26 mouse cellular contexts compared by ENCODE assay signal in genomic region chr13:72355821-72356220, GRCm38 (mm10).
DNase-seq lines count a peak whose midpoint lies in the region; ATAC-seq and TF ChIP-seq lines count a peak whose summit lies in the region.
"Had no signal": no experiment of that assay in that cellular context is flagged by ENCODE, and none has a peak within 500 bp of the region (broad histone marks: within the 10 kb centered on the region; RNA-seq: fewer than 3 reads in every experiment).

No protein-coding gene starts in this region.

- H3K9ac ChIP-seq in kidney, embryonic 14.5 days (ENCODE audit: low read depth, low read length) = no peak overlapping the region
- no peak overlapping the region for H3K9ac ChIP-seq in kidney, embryonic 15.5 days
- no peak overlapping the region for H3K9ac ChIP-seq in hindbrain, postnatal 0 days (replicated peaks; ENCODE audit: low read length)
- H3K9ac ChIP-seq: embryonic facial prominence, embryonic 12.5 days; embryonic facial prominence, embryonic 15.5 days; forebrain, postnatal 0 days; hindbrain, embryonic 12.5 days; hindbrain, embryonic 15.5 days had no signal

- H3K36me3 ChIP-seq in kidney, embryonic 14.5 days (ENCODE audit: control insufficient read depth, insufficient read depth, low read length) = no peaks in the 10 kb centered on the region
- no peaks in the 10 kb centered on the region for H3K36me3 ChIP-seq in kidney, embryonic 15.5 days
- no peaks in the 10 kb centered on the region for H3K36me3 ChIP-seq in hindbrain, postnatal 0 days (ENCODE audit: insufficient read depth, low read length)
- H3K36me3 ChIP-seq: embryonic facial prominence, embryonic 12.5 days; embryonic facial prominence, embryonic 15.5 days; G1E; hindbrain, embryonic 12.5 days; hindbrain, embryonic 15.5 days had no signal

- H3K4me2 ChIP-seq in kidney, embryonic 14.5 days (replicated peaks; ENCODE audit: low read depth, low read length) = no peak overlapping the region
- no peak overlapping the region for H3K4me2 ChIP-seq in kidney, embryonic 15.5 days
- no peak overlapping the region for H3K4me2 ChIP-seq in hindbrain, postnatal 0 days (ENCODE audit: low read depth, low read length)
- H3K4me2 ChIP-seq: embryonic facial prominence, embryonic 12.5 days; embryonic facial prominence, embryonic 15.5 days; heart, embryonic 11.5 days; hindbrain, embryonic 12.5 days; hindbrain, embryonic 15.5 days had no signal

- in situ Hi-C loops in Patski (cut with MboI; ENCODE audit: low pct_unique_long_range_greater_than_20kb) = loop anchor here (25.0 kb wide), 1 partner anchor 1094 kb away; no protein-coding TSS in a partner anchor

- ATAC-seq in kidney, embryonic 14.5 days (ENCODE audit: low FRiP score, low TSS enrichment) = no peak; the same call in 1 of the 2 replicates
- ATAC-seq in Patski = peak; percentile 37
- ATAC-seq in kidney, embryonic 15.5 days (replicated peaks; ENCODE audit: low FRiP score) = peak; percentile 75
- no peak for ATAC-seq in hindbrain, postnatal 0 days
- ATAC-seq: forebrain, embryonic 14.5 days; forebrain, postnatal 0 days had no signal

- 58% methylated on average over 3 of the region's 3 CpGs for WGBS in kidney, embryonic 14.5 days
- WGBS in kidney, embryonic 15.5 days = 46% methylated on average over 3 of the region's 3 CpGs
- WGBS in hindbrain, postnatal 0 days = 67% methylated on average over 3 of the region's 3 CpGs

- peaks cover 7% of the 10 kb centered on the region; the same call in 1 of the 2 replicates for H3K27me3 ChIP-seq in kidney, embryonic 14.5 days (ENCODE audit: control insufficient read depth, insufficient read depth, low read length)
- H3K27me3 ChIP-seq in Patski = no peaks in the 10 kb centered on the region
- peaks cover 10% of the 10 kb centered on the region for H3K27me3 ChIP-seq in kidney, embryonic 15.5 days
- no peaks in the 10 kb centered on the region; the same call in 1 of the 2 replicates for H3K27me3 ChIP-seq in hindbrain, postnatal 0 days (ENCODE audit: insufficient read depth, low read length)
- H3K27me3 ChIP-seq: CH12.LX had no signal

- H3K9me3 ChIP-seq in kidney, embryonic 14.5 days (ENCODE audit: control insufficient read depth, low read length) = no peaks in the 10 kb centered on the region
- H3K9me3 ChIP-seq in kidney, embryonic 15.5 days (replicated peaks) = no peaks in the 10 kb centered on the region
- no peaks in the 10 kb centered on the region for H3K9me3 ChIP-seq in hindbrain, postnatal 0 days (ENCODE audit: low read length)
- H3K9me3 ChIP-seq: embryonic facial prominence, embryonic 12.5 days; embryonic facial prominence, embryonic 15.5 days; hindbrain, embryonic 12.5 days; hindbrain, embryonic 15.5 days had no signal

- TF ChIP-seq CTCF in Patski (IDR thresholded peaks at IDR 0.05) = no peak
- no peak for TF ChIP-seq CTCF in hindbrain, postnatal 0 days (IDR thresholded peaks at IDR 0.05; ENCODE audit: low read depth)

- no peaks in the 10 kb centered on the region for H3K4me1 ChIP-seq in kidney, embryonic 14.5 days (ENCODE audit: control insufficient read depth, insufficient read depth, low read length)
- 0 out of 2 replicates have a peak, but pooled peaks cover 2% of the 10 kb centered on the region for H3K4me1 ChIP-seq in kidney, embryonic 15.5 days
- no peaks in the 10 kb centered on the region for H3K4me1 ChIP-seq in hindbrain, postnatal 0 days (ENCODE audit: insufficient read depth, low read length)
- H3K4me1 ChIP-seq: embryonic facial prominence, embryonic 12.5 days; embryonic facial prominence, embryonic 15.5 days had no signal

- H3K27ac ChIP-seq in kidney, embryonic 14.5 days (ENCODE audit: low read depth, low read length) = no peak overlapping the region
- no peak overlapping the region for H3K27ac ChIP-seq in kidney, embryonic 15.5 days
- no peak overlapping the region for H3K27ac ChIP-seq in hindbrain, postnatal 0 days
- H3K27ac ChIP-seq: embryonic facial prominence, embryonic 12.5 days; embryonic facial prominence, embryonic 15.5 days; heart, adult 2 months; hindbrain, embryonic 12.5 days; hindbrain, embryonic 15.5 days had no signal

- CTCF ChIA-PET in Patski (lab: Charles Lee) = no interaction called here

- H3K4me3 ChIP-seq in kidney, embryonic 14.5 days (ENCODE audit: low read length) = no peak overlapping the region
- H3K4me3 ChIP-seq in kidney, embryonic 15.5 days (replicated peaks) = no peak overlapping the region
- H3K4me3 ChIP-seq in hindbrain, postnatal 0 days (ENCODE audit: low read length) = no peak overlapping the region
- H3K4me3 ChIP-seq: embryonic facial prominence, embryonic 12.5 days; embryonic facial prominence, embryonic 15.5 days; heart, adult 2 months; hindbrain, embryonic 12.5 days; hindbrain, embryonic 15.5 days had no signal

- POLR2A ChIA-PET in Patski (lab: Charles Lee) = no interaction called here

- peak; percentile 35 for DNase-seq in kidney, adult 11 months
- peak; percentile 63 for DNase-seq in Patski (ENCODE audit: low read depth, low spot score)
- DNase-seq in kidney, postnatal 10 days = peak; percentile 13
- no peak for DNase-seq in hindbrain, postnatal 0 days (ENCODE audit: low spot score)
- no peak for DNase-seq in thymus, adult 18-20 months
- DNase-seq in retina, embryonic 14.5 days (ENCODE audit: low spot score) = no peak
- DNase-seq: adrenal gland, adult 2 months; adrenal gland, postnatal 14 days; B cell, adult 2 months; cerebellum, adult 11 months; cerebellum, adult 2 months; cerebellum, adult 9-11 months; cerebellum, postnatal 25 days; forebrain, postnatal 0 days; gastrocnemius, postnatal 25 days; heart, adult 2 months had no signal

Comparison
In these comparisons a context has a peak if more than half of its experiments do, and no peak if none do; other contexts are left out.
1. ATAC-seq: peak in Patski (single experiment) and kidney, embryonic 15.5 days (single experiment); none in kidney, embryonic 14.5 days (single experiment) and hindbrain, postnatal 0 days (single experiment).
2. DNase-seq: peak in kidney, adult 11 months (single experiment), Patski (single experiment) and kidney, postnatal 10 days (single experiment); none in hindbrain, postnatal 0 days (single experiment), thymus, adult 18-20 months (0 of 2) and retina, embryonic 14.5 days (single experiment).